Mouse (Mus musculus) limb, embryonic 14.5 days (tissue): ENCODE results near the gene Rabggtb. TPM values are rescaled to one million over a fixed set of nuclear protein-coding genes. Genes with fewer than 3 reads are reported as not detected.

ENCODE experiments used
- ATAC-seq: fragments of 200-750 bp; cut with Nextera tagmentation; 2 replicates; pipeline ENCODE4 v1.8.0; 2017; ENCODE audit warnings: low read depth, moderate number of reproducible peaks, moderate TSS enrichment; ENCODE audit not compliant: low FRiP score
- DNase-seq: peaks from one replicate; pipeline ENCODE4 v3.0.0-alpha.2; 2015; ENCODE audit warnings: low spot score
- H3K27ac ChIP-seq: fragments of 300-500 bp; sonication (generic); replicated peaks from 2 replicates; pipeline ENCODE4 v1.5.1; 2014; ENCODE audit warnings: low read depth, mild to moderate bottlenecking, low read length, moderate library complexity, mixed read lengths
- H3K27me3 ChIP-seq: fragments of 300-500 bp; sonication (generic); 2 replicates; pipeline ENCODE4 v1.6.1; 2014; ENCODE audit warnings: low read length, mixed read lengths; ENCODE audit not compliant: control insufficient read depth, insufficient read depth
- H3K36me3 ChIP-seq: fragments of 300-500 bp; sonication (generic); 2 replicates; pipeline ENCODE4 v1.6.1; 2014; ENCODE audit warnings: mild to moderate bottlenecking, low read length, moderate library complexity, mixed read lengths; ENCODE audit not compliant: control insufficient read depth, insufficient read depth
- H3K4me1 ChIP-seq: fragments of 300-500 bp; sonication (generic); 2 replicates; pipeline ENCODE4 v1.6.1; 2014; ENCODE audit warnings: antibody characterized with exemption, low read length, mixed read lengths; ENCODE audit not compliant: control insufficient read depth, insufficient read depth
- H3K4me2 ChIP-seq: fragments of 300-500 bp; sonication (generic); replicated peaks from 2 replicates; pipeline ENCODE4 v1.6.1; 2014; ENCODE audit warnings: low read depth, mild to moderate bottlenecking, low read length, moderate library complexity; ENCODE audit not compliant: severe bottlenecking
- H3K4me3 ChIP-seq: fragments of 300-500 bp; sonication (generic); replicated peaks from 2 replicates; pipeline ENCODE4 v1.5.1; 2014; ENCODE audit warnings: low read length
- H3K9ac ChIP-seq: fragments of 300-500 bp; sonication (generic); 2 replicates; pipeline ENCODE4 v1.6.1; 2014; ENCODE audit warnings: mild to moderate bottlenecking, low read depth, low read length, moderate library complexity; ENCODE audit not compliant: severe bottlenecking
- H3K9me3 ChIP-seq: fragments of 300-500 bp; sonication (generic); 2 replicates; pipeline ENCODE4 v1.6.1; 2016; ENCODE audit warnings: low read length; ENCODE audit not compliant: control insufficient read depth
- POLR2A ChIP-seq: fragments of 200-500 bp; IDR thresholded peaks from 2 replicates; pipeline ENCODE4 v1.8.0; 2012; ENCODE audit warnings: inconsistent platforms, mild to moderate bottlenecking, moderate library complexity, borderline replicate concordance; ENCODE audit not compliant: insufficient read depth, insufficient read length; ENCODE audit errors: extremely low read depth
- WGBS: fragments of 180-500 bp; shearing (Covaris S2); extraction: QIAGEN DNeasy Blood & Tissue Kit; methylation state at CpG from one replicate; pipeline ENCODE4 v1.1.7; 2014; 5-methylcytosine and 5-hydroxymethylcytosine counted together
- polyA plus RNA-seq, 2 experiments: library from polyadenylated mRNA; depleted of rRNA in 1 of 2; stranded (reverse) in 1 of 2; unstranded in 1 of 2; fragments of >200 nt; fragmentation: Nextera tagmentation in 1 of 2; extraction: Ambion mirVana in 1 of 2; gene quantifications; 2 replicates each; pipeline versions ENCODE4 v1.2.1 to v1.2.3; 2012 to 2014

The Rabggtb gene
- polyA plus RNA-seq, 2 experiments = 50.7 to 115 TPM

- H3K4me3 ChIP-seq = no peak overlapping the region; the same call in 1 of the 2 replicates
- no peak for TF ChIP-seq POLR2A
- H3K4me1 ChIP-seq = peaks cover 22% of the 10 kb centered on the region
- H3K36me3 ChIP-seq = peaks cover 61% of the 10 kb centered on the region
- ATAC-seq (no peak), DNase-seq (no peak)
- no peaks in the 10 kb centered on the region for H3K9me3 ChIP-seq
- H3K27me3 ChIP-seq = no peaks in the 10 kb centered on the region
- 81% methylated on average over 7 of the region's 7 CpGs for WGBS
- no peak overlapping the region for H3K27ac ChIP-seq
- H3K9ac ChIP-seq = 0 out of 2 replicates have a peak overlapping the region, but pooled peaks have one; percentile 6
- peak overlapping the region; percentile 72 for H3K4me2 ChIP-seq
These were observed 2.3 kb downstream of the Rabggtb start for GRCm38 (mm10) chr3:153910489-153910888.

GRCm38 (mm10) chr3:153908919-153909318 lies 3.9 kb downstream of the Rabggtb start:
- H3K36me3 ChIP-seq = peaks cover 76% of the 10 kb centered on the region
- 73% methylated on average over 5 of the region's 5 CpGs for WGBS
- no peaks in the 10 kb centered on the region for H3K27me3 ChIP-seq
- DNase-seq = no peak
- H3K9me3 ChIP-seq = no peaks in the 10 kb centered on the region
- peaks cover 22% of the 10 kb centered on the region for H3K4me1 ChIP-seq
- H3K4me2 ChIP-seq = no peak overlapping the region
- no peak overlapping the region for H3K27ac ChIP-seq
- ATAC-seq = no peak
- H3K4me3 ChIP-seq = no peak overlapping the region
- no peak overlapping the region for H3K9ac ChIP-seq
- no peak for TF ChIP-seq POLR2A

GRCm38 (mm10) chr3:153906136-153906871 lies 6.5 kb downstream of the Rabggtb start, which contains the start of gene Msh4:
TSS of gene Msh4 (minus strand) at chr3:153906138.
- TF ChIP-seq POLR2A = no peak
- H3K4me3 ChIP-seq = no peak within 1 kb of the TSS
- ATAC-seq = no peak
- H3K36me3 ChIP-seq = peaks cover 77% of the 10 kb centered on the region
- no peak within 1 kb of the TSS for H3K27ac ChIP-seq
- WGBS = 84% methylated on average over 9 of the region's 9 CpGs
- peaks cover 14% of the 10 kb centered on the region for H3K4me1 ChIP-seq
- no peak for DNase-seq
- H3K4me2 ChIP-seq = no peak within 1 kb of the TSS
- no peaks in the 10 kb centered on the region for H3K9me3 ChIP-seq
- H3K27me3 ChIP-seq = no peaks in the 10 kb centered on the region
- no peak within 1 kb of the TSS for H3K9ac ChIP-seq

DNA sequence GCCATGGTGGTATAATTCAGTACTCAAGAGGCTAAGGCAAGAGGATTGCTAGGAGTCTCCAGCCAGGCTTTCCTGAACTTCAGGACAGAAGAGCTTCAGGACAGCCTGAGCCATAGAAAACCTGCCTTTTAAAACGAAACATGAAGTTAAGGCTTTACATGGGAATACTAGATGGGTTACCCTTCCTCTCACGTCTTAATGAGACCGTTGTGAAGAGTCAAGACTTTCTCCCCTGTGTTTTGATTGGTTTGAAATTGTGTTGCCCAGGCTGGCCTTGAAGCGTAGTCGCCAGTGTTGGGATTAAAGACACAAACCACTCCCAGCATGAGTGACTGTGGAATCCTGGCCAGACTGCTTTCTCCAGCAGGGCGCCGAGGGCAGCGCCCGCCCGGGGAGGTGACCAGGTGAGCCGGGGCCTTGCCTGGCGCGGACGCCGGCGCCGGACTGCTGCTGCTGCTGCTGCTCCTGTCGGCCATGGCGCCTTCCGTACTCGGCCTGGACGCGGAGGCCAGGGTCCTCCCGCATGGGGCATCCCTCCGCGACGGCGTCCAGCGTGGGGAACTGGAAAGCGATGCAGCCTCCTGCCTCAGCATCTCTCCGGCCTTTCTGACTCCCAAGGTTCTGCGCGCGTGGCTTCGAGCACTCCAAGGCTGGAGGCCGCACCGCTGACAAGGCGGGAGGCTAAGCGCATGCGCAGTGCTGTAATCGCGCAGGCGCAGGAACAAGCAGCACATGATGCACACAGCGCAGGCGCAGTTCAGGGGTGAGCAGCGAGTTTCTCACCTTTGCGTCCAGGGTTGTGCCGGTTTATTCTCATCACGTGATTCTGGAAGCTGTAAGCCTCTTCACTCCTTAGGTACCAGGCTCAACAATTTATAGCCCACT lies 7.3 kb downstream of the Rabggtb start:
- Histone ChIP-seq H3K27ac (no peak overlapping the region), H3K36me3 (peaks cover 69% of the 10 kb centered on the region), H3K4me1 (peaks cover 7% of the 10 kb centered on the region; the same call in 1 of the 2 replicates), H3K27me3 (no peaks in the 10 kb centered on the region), H3K4me2 (no peak overlapping the region), H3K9me3 (no peaks in the 10 kb centered on the region), H3K9ac (no peak overlapping the region), H3K4me3 (no peak overlapping the region)
- no peak for TF ChIP-seq POLR2A
- ATAC-seq (no peak), DNase-seq (no peak)
- 86% methylated on average over 44 of the region's 49 CpGs for WGBS

DNA sequence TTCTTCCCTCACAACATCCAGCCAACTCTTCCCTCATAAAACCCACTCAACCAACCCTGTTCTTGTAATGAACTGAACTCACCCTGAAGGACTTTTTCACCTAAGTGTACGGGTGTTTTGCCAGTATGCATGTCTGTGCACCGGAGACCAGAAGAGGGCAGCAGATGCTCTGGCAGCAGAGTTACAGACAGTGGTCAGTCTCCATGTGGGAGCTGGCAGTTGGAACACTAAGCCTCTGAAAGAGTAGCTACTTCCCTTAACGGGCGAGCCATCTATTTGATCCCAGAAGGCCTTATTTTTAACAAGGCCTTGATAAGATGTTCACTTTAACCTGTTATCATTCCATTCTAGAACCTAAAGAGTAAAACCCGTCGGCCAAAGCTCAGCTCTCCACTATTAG lies 8.2 kb downstream of the Rabggtb start:
- no peak for TF ChIP-seq POLR2A

More for the DNA sequence above, 8.2 kb downstream of the Rabggtb start:
- Histone ChIP-seq H3K36me3 (peaks cover 60% of the 10 kb centered on the region), H3K9ac (no peak overlapping the region), H3K9me3 (no peaks in the 10 kb centered on the region), H3K27me3 (no peaks in the 10 kb centered on the region), H3K27ac (no peak overlapping the region), H3K4me1 (peaks cover 6% of the 10 kb centered on the region; the same call in 1 of the 2 replicates), H3K4me3 (no peak overlapping the region), H3K4me2 (no peak overlapping the region)
- ATAC-seq (peak; percentile 44), DNase-seq (no peak)
- 67% methylated on average over 6 of the region's 6 CpGs for WGBS
